ENCODE assay signal across 22 mouse cellular contexts in genomic region chr17:73914730-73915129, GRCm38 (mm10).
"Had no signal": no experiment of that assay in that cellular context is flagged by ENCODE, and none has a peak within 500 bp of the region (broad histone marks: within the 10 kb centered on the region; RNA-seq: fewer than 3 reads in every experiment).

No protein-coding gene starts in this region.

- ATAC-seq: hindbrain, embryonic 16.5 days; hindbrain, postnatal 0 days; inflammation-experienced regulatory T-cells, adult 6 months; intestine, embryonic 15.5 days; intestine, embryonic 16.5 days; intestine, postnatal 0 days had no signal

- DNase-seq: heart, postnatal 10 days; heart, postnatal 14 days; heart, postnatal 36 days; heart, postnatal 4 days; kidney, adult 11 months; kidney, adult 18-20 months; kidney, adult 2 months; kidney, adult 8-10 months; kidney, adult 9 months; kidney, postnatal 10 days; kidney, postnatal 14 days; kidney, postnatal 25 days; kidney, postnatal 36 days; kidney, postnatal 4 days; layer of hippocampus, adult 9-11 months; layer of hippocampus, postnatal 36 days had no signal
